Mouse (Mus musculus): Measurements from ENCODE around the gene Itpr1.

GRCm38 (mm10) chr6:108592636-108593035, 379.7 kb downstream of the Itpr1 start:
- TF ChIP-seq POLR2A (IDR thresholded peaks at IDR 0.05; ENCODE audit: low read depth, low read length) (no peak), CTCF (IDR thresholded peaks at IDR 0.05; ENCODE audit: extremely low read depth, insufficient read length, insufficient replicate concordance, low read depth, low read length) (no peak)
